Mouse (Mus musculus) C2C12 (cell line): Measurements from ENCODE around the gene Ube2k.
A peak's percentile ranks its signal among the peaks of the same experiment; 100 is the strongest.

Source experiments
- CTCF ChIP-seq: IDR thresholded peaks from one replicate; pipeline ENCODE4 v1.5.1; 2011; ENCODE audit not compliant: control insufficient read depth, insufficient read depth, insufficient read length
- FOSL1 ChIP-seq: IDR thresholded peaks from one replicate; pipeline ENCODE4 v1.8.0; 2011; ENCODE audit warnings: mild to moderate bottlenecking, low read length; ENCODE audit not compliant: poor library complexity, insufficient read depth, severe bottlenecking
- MYOD1 ChIP-seq: IDR thresholded peaks from one replicate; pipeline ENCODE4 v1.6.1; 2011; ENCODE audit warnings: low read depth; ENCODE audit not compliant: control insufficient read depth, insufficient read length
- MYOG ChIP-seq: IDR thresholded peaks from one replicate; pipeline ENCODE4 v1.6.1; 2011; ENCODE audit not compliant: control insufficient read depth, insufficient read length; ENCODE audit errors: extremely low read depth
- USF1 ChIP-seq: IDR thresholded peaks from one replicate; pipeline ENCODE4 v1.6.1; 2011; ENCODE audit warnings: low read depth, mild to moderate bottlenecking, control low read depth, moderate library complexity

- TF ChIP-seq CTCF: no peak
- TF ChIP-seq MYOG: no peak
- TF ChIP-seq MYOD1: no peak
- TF ChIP-seq FOSL1: peak; percentile 20
- no peak for TF ChIP-seq USF1
Observed at GRCm38 (mm10) chr5:65638896-65639295, 101.9 kb downstream of the Ube2k start.
